Mouse (Mus musculus) kidney, adult 2 months (tissue): ENCODE data around the gene Plxna4.

Experiments
- CTCF ChIP-seq: fragments of 200-500 bp; conservative IDR thresholded peaks from 2 replicates; pipeline ENCODE4 v1.5.1; 2011; ENCODE audit warnings: low read depth, mild to moderate bottlenecking, control low read depth, low read length, moderate library complexity, mixed read lengths; ENCODE audit not compliant: insufficient read depth, insufficient read length
- POLR2A ChIP-seq: fragments of 200-500 bp; IDR thresholded peaks from one replicate; pipeline ENCODE4 v1.6.1; 2011; ENCODE audit warnings: low read depth, low read length, control low read depth

DNA sequence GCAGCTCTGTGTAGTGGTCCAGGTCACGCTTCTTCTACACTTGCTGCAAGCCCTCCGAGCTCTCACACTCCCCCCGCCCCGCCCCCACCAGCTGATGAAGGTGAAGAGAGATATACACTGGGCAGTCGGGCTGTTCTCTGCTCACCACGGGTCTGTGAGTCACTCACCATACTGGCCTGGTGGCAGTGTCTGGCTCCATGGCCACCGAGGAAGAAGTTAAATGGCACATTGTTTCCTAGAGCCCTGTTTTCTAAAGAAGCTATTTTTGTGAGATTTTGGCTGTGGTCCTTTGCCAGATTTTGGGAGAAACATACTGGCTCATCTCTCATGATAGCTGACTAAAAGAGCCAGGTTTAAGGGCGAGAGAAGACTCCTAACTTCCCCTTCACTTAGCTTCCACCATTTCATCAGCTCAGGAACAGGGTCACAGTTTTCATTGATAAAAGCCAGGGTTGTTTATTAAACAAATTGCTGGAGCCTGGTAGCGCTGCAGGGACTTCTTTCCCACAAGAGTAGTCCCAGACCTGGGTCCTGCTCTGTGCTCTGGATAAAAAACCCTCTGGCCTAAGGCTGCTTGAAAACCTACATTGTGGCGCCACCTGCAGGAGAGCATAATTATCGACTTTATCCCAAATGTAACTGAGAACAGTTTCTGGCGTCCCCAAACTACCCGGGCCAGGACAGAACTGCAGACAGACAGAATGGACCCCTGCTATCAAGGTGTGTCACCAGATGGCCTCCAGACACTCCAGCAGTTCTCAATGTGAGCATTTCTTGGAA is 3.2 kb upstream of the Plxna4 start:
- TF ChIP-seq CTCF (peak; percentile 85), POLR2A (no peak)
